Mouse (Mus musculus) CH12.LX (cell line): ENCODE data around the gene Tbc1d7. TPM values are rescaled to one million over a fixed set of nuclear protein-coding genes. Genes with fewer than 3 reads are reported as not detected.

Source experiments
- DNase-seq: peaks from one replicate; pipeline ENCODE4 v3.0.0-alpha.2; 2013; ENCODE audit errors: extremely low read depth
- H3K27ac ChIP-seq: 2 replicates; pipeline ENCODE4 v1.5.1; 2012; ENCODE audit warnings: low read depth, mild to moderate bottlenecking, control low read depth, moderate library complexity; ENCODE audit not compliant: insufficient read depth
- H3K27me3 ChIP-seq: replicated peaks from 2 replicates; pipeline ENCODE3; 2012; ENCODE audit warnings: inconsistent platforms
- H3K36me3 ChIP-seq, 2 experiments: replicated peaks in 1 of 2; 2 replicates each; pipeline versions ENCODE3 to v1.6.1; 2012; ENCODE audit warnings: inconsistent platforms in 1 of 2, low read length in 1 of 2, mild to moderate bottlenecking in 1 of 2, mixed read lengths in 1 of 2, moderate library complexity in 1 of 2; ENCODE audit not compliant: control insufficient read depth in 1 of 2, insufficient read depth in 1 of 2
- H3K4me1 ChIP-seq, 2 experiments: 2 replicates each; pipeline ENCODE4 v1.6.1; 2012; ENCODE audit warnings: inconsistent platforms in 1 of 2, moderate library complexity in 1 of 2; ENCODE audit not compliant: insufficient read depth in 2 of 2, control insufficient read depth in 1 of 2
- H3K4me2 ChIP-seq: 2 replicates; pipeline ENCODE4 v1.6.1; 2012; ENCODE audit warnings: low read depth, mild to moderate bottlenecking, control low read depth; ENCODE audit not compliant: poor library complexity, insufficient read depth, severe bottlenecking
- H3K4me3 ChIP-seq, 3 experiments: fragments of 150-350 bp in 1 of 3; sonication (generic) in 1 of 3; replicated peaks in 1 of 3; 2 replicates each; pipeline versions ENCODE3 to v1.5.1; 2011 to 2012; ENCODE audit warnings: low read depth in 2 of 3, low read length in 2 of 3, mild to moderate bottlenecking in 2 of 3, moderate library complexity in 2 of 3, control low read depth in 1 of 3, improper control_type of control experiment in 1 of 3, inconsistent platforms in 1 of 3, mixed read lengths in 1 of 3; ENCODE audit not compliant: poor library complexity in 1 of 3
- H3K79me2 ChIP-seq: replicated peaks from 2 replicates; pipeline ENCODE4 v1.6.1; 2012; ENCODE audit warnings: mild to moderate bottlenecking, moderate library complexity; ENCODE audit not compliant: control insufficient read depth, poor library complexity, insufficient read depth, severe bottlenecking; ENCODE audit errors: extremely low read depth
- H3K9ac ChIP-seq: 2 replicates; pipeline ENCODE4 v1.6.1; 2012; ENCODE audit warnings: low read depth, mild to moderate bottlenecking, control low read depth, moderate library complexity; ENCODE audit not compliant: insufficient read depth
- H3K9me3 ChIP-seq: replicated peaks from 2 replicates; pipeline ENCODE3; 2012; ENCODE audit warnings: low read length, inconsistent platforms, mixed read lengths
- BHLHE40 ChIP-seq: IDR thresholded peaks from 2 replicates; pipeline ENCODE4 v1.6.1; 2011; ENCODE audit warnings: mild to moderate bottlenecking, low read depth, low read length, improper control_type of control experiment
- CHD2 ChIP-seq: IDR thresholded peaks from 2 replicates; pipeline ENCODE4 v1.6.1; 2011; ENCODE audit warnings: low read length, improper control_type of control experiment
- CTCF ChIP-seq, 2 experiments: IDR thresholded peaks in 1 of 2; conservative IDR thresholded peaks in 1 of 2; 2 replicates each; pipeline ENCODE4 v1.5.1; 2011 to 2012; ENCODE audit warnings: low read depth in 2 of 2, low read length in 2 of 2, improper control_type of control experiment in 1 of 2, inconsistent platforms in 1 of 2, mild to moderate bottlenecking in 1 of 2, moderate library complexity in 1 of 2
- EP300 ChIP-seq: IDR thresholded peaks from 2 replicates; pipeline ENCODE4 v1.6.1; 2011; ENCODE audit warnings: low read length, improper control_type of control experiment
- HCFC1 ChIP-seq: IDR thresholded peaks from 2 replicates; pipeline ENCODE4 v1.6.1; 2012; ENCODE audit warnings: low read depth, mild to moderate bottlenecking, inconsistent platforms, low read length, improper control_type of control experiment
- IRF4 ChIP-seq: IDR thresholded peaks from 2 replicates; pipeline ENCODE4 v1.6.1; 2014; ENCODE audit warnings: low read depth, mild to moderate bottlenecking, inconsistent platforms, low read length, improper control_type of control experiment
- MAFK ChIP-seq: IDR thresholded peaks from 2 replicates; pipeline ENCODE4 v1.6.1; 2011; ENCODE audit warnings: low read length, improper control_type of control experiment; ENCODE audit not compliant: insufficient replicate concordance
- MAX ChIP-seq: IDR thresholded peaks from 2 replicates; pipeline ENCODE4 v1.6.1; 2011; ENCODE audit warnings: low read length, improper control_type of control experiment
- NRF1 ChIP-seq: IDR thresholded peaks from 2 replicates; pipeline ENCODE4 v1.6.1; 2014; ENCODE audit warnings: low read depth, mild to moderate bottlenecking, inconsistent platforms, low read length, improper control_type of control experiment, moderate library complexity
- RAD21 ChIP-seq: IDR thresholded peaks from 2 replicates; pipeline ENCODE4 v1.6.1; 2011; ENCODE audit warnings: low read depth, mild to moderate bottlenecking, low read length, improper control_type of control experiment, moderate library complexity
- UBTF ChIP-seq: IDR thresholded peaks from 2 replicates; pipeline ENCODE4 v1.6.1; 2012; ENCODE audit warnings: low read depth, mild to moderate bottlenecking, inconsistent platforms, low read length, improper control_type of control experiment, moderate library complexity
- ZC3H11A ChIP-seq: IDR thresholded peaks from 2 replicates; pipeline ENCODE4 v1.6.1; 2012; ENCODE audit warnings: low read depth, mild to moderate bottlenecking, inconsistent platforms, low read length, improper control_type of control experiment
- ZKSCAN1 ChIP-seq: IDR thresholded peaks from 2 replicates; pipeline ENCODE4 v1.6.1; 2012; ENCODE audit warnings: low read depth, inconsistent platforms, low read length, improper control_type of control experiment, borderline replicate concordance
- ZMIZ1 ChIP-seq: IDR thresholded peaks from 2 replicates; pipeline ENCODE4 v1.6.1; 2012; ENCODE audit warnings: low read depth, mild to moderate bottlenecking, inconsistent platforms, low read length, improper control_type of control experiment
- dilution Hi-C: fragments of 300-500 bp; cut with MboI; formaldehyde crosslinking; loops from 2 replicates; pipeline ENCODE4 v1.14.3; 2020; ENCODE audit warnings: low sequenced_read_pairs; ENCODE audit not compliant: extremely low pct_unique_long_range_greater_than_20kb, extremely low pct_ligation_motif_present
- in situ Hi-C: fragments of 300-500 bp; cut with MboI; formaldehyde crosslinking; loops from 3 replicates; pipeline ENCODE4 v1.14.3; 2019; ENCODE audit warnings: low sequenced_read_pairs, low pct_ligation_motif_present, low pct_unique_long_range_greater_than_20kb, mixed read lengths
- polyA plus RNA-seq: library from polyadenylated mRNA; unstranded; fragments of >175 nt; gene quantifications from 2 replicates; pipeline ENCODE4 v1.2.1, GENCODE M21; 2012; ENCODE audit warnings: low read depth; ENCODE audit not compliant: insufficient read length
- total RNA-seq, 2 experiments: library from RNA; depleted of rRNA; stranded (reverse); fragments of 300-350 nt in 1 of 2; fragments of >200 nt in 1 of 2; gene quantifications; 2 replicates each; pipeline ENCODE4 v1.2.3; 2012 to 2014

Tbc1d7 gene
- total and polyA plus RNA-seq, 3 experiments, result 19.5 to 37.3 (median 20.2) TPM

DNA sequence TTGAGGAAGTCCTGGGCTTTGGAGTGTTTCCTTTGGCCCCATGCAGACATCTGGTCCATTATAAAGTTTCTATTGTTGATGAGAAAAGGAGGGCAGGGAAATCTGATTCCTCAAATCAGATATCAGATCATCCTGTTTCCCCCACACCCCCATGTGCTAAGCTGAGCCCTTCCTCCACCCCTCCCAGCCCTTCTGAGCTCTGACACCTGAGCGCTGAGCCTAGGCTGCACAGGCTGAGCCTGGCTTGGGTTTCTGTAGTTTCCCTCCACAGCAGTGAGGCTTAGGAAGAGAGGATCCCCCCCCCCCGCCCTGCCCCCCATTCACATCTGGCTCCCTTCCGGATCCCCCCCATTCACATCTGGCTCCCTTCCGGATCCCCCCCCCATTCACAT, 46.6 kb downstream of the Tbc1d7 start:
- H3K9me3 ChIP-seq, result no peaks in the 10 kb centered on the region
- peaks cover 0 to 43% of the 10 kb centered on the region in 2 experiments; a peak in 2 of 4 replicates for H3K4me1 ChIP-seq
- DNase-seq, result no peak
- H3K4me3 ChIP-seq, result no peak overlapping the region
- in situ Hi-C loops, result no loop called here
- TF ChIP-seq CTCF (conservative IDR thresholded peaks at IDR 0.05 in 1 of 2, IDR thresholded peaks at IDR 0.05 in 1 of 2; ENCODE audit: low read depth in 2 of 2, low read length in 2 of 2) (no peak), ZKSCAN1 (no peak), MAFK (no peak), MAX (no peak)
- H3K9ac ChIP-seq, result no peak overlapping the region
- dilution Hi-C loops, result no loop called here
- no peaks in the 10 kb centered on the region for H3K36me3 ChIP-seq
- no peaks in the 10 kb centered on the region for H3K27me3 ChIP-seq
- H3K4me2 ChIP-seq, result no peak overlapping the region
- H3K79me2 ChIP-seq, result no peaks in the 10 kb centered on the region
- H3K27ac ChIP-seq, result no peak overlapping the region

GRCm38 (mm10) chr13:43123895-43124682, 47.2 kb downstream of the Tbc1d7 start:
- peak; percentile 8 for DNase-seq
- H3K9ac ChIP-seq, result no peak overlapping the region
- H3K27me3 ChIP-seq, result no peaks in the 10 kb centered on the region
- TF ChIP-seq BHLHE40 (peak; percentile 59), ZMIZ1 (no peak), CTCF (conservative IDR thresholded peaks at IDR 0.05 in 1 of 2, IDR thresholded peaks at IDR 0.05 in 1 of 2; ENCODE audit: low read depth in 2 of 2, low read length in 2 of 2) (no peak)
- H3K79me2 ChIP-seq, result no peaks in the 10 kb centered on the region
- no peak overlapping the region for H3K27ac ChIP-seq
- H3K9me3 ChIP-seq, result no peaks in the 10 kb centered on the region
- peaks cover 0 to 43% of the 10 kb centered on the region in 2 experiments; a peak in 2 of 4 replicates for H3K4me1 ChIP-seq
- no peaks in the 10 kb centered on the region for H3K36me3 ChIP-seq
- dilution Hi-C loops, result no loop called here
- peak overlapping the region; percentile 72; the same call in 1 of the 2 replicates for H3K4me2 ChIP-seq
- peak overlapping the region in 1 of 3 experiments; percentile 43 for H3K4me3 ChIP-seq
- in situ Hi-C loops, result no loop called here

DNA sequence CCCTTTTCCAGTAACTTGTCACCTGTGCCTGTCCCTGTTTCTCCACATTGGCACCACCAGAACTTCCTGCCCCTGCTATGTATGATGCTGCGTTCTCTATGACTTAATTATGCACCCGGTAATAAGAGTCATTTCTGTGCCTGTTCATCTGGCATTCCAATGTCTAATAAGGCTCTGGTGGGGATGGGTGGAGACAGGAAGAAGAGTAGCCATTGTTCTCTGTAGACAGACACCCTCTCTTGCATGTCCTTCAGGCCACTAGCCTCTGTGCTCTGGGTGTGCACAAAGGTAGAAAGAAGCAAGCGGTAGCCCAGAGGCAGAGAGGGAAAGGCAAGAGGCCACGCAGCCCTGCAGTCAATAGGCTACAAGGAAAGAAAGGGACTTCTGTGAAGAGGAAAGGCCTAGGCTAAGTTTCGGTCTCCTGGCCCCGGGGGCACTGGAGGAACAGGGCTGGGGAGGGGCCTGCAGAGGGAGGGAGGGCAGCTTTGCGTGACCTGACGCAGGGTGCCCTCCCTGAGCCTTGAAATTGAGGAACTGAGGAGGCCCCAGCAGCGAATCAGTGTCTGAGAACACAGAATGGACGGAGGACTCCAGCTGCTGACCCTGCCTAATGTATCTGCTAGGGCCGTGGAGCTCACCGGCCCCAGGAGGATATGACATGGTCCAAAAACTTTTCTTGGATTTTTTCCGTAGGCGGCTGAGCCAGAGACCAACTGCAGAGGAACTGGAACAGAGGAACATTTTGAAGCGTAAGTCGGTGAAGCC, 48.8 kb downstream of the Tbc1d7 start:
- Histone ChIP-seq H3K9ac (peak overlapping the region; percentile 16; the same call in 1 of the 2 replicates), H3K27me3 (no peaks in the 10 kb centered on the region), H3K4me3 (peak overlapping the region; percentile 21 to 43 (median 21)), H3K79me2 (no peaks in the 10 kb centered on the region), H3K9me3 (no peaks in the 10 kb centered on the region), H3K36me3 (no peaks in the 10 kb centered on the region), H3K27ac (no peak overlapping the region), H3K4me1 (peaks cover 0 to 43% of the 10 kb centered on the region in 2 experiments; a peak in 2 of 4 replicates), H3K4me2 (peak overlapping the region; percentile 72)
- TF ChIP-seq IRF4, result no peak
- no peak for TF ChIP-seq UBTF
- no peak for TF ChIP-seq EP300
- no peak for TF ChIP-seq ZC3H11A
- TF ChIP-seq BHLHE40, result no peak
- no peak for TF ChIP-seq ZKSCAN1
- no peak for TF ChIP-seq HCFC1
- no peak for TF ChIP-seq CHD2
- TF ChIP-seq RAD21, result no peak
- no peak for TF ChIP-seq NRF1
- dilution Hi-C loops (no loop called here), in situ Hi-C loops (no loop called here)
- peak; percentile 71 for DNase-seq
